Mouse (Mus musculus) stomach, embryonic 16.5 days (tissue): Measurements from ENCODE around the gene Tead3. TPM values are rescaled to one million over a fixed set of nuclear protein-coding genes. Genes with fewer than 3 reads are reported as not detected.

Experiments used
- polyA plus RNA-seq: library from polyadenylated mRNA; unstranded; fragments of >200 nt; fragmentation: Nextera tagmentation; extraction: Ambion mirVana; gene quantifications from 2 replicates; pipeline ENCODE4 v1.2.1, GENCODE M21; 2015

The Tead3 gene
- polyA plus RNA-seq, 1 experiment from 2014 or later: 11.8 TPM

Other genes starting within 250 kb of the Tead3 start
- gene Scube3, start 208.7 kb downstream of the Tead3 start, polyA plus RNA-seq: 1.3 and 2.5 TPM in 2 replicates
- gene Zfp523, start 173.7 kb downstream of the Tead3 start, polyA plus RNA-seq: 26.0 and 27.5 TPM in 2 replicates
- gene Def6, start 143.0 kb downstream of the Tead3 start, polyA plus RNA-seq: 8.5 and 8.8 TPM in 2 replicates
- 2.8 and 3.0 TPM in 2 replicates for gene Ppard, start 118.1 kb downstream of the Tead3 start, polyA plus RNA-seq
- 19.0 and 20.4 TPM in 2 replicates for gene Fance, start 37.3 kb downstream of the Tead3 start, polyA plus RNA-seq
- gene Rpl10a, start 22.3 kb downstream of the Tead3 start, polyA plus RNA-seq: 538 and 564 TPM in 2 replicates
- 4.6 and 5.4 TPM in 2 replicates for gene Tulp1, start 14.4 kb upstream of the Tead3 start, polyA plus RNA-seq
- gene Fkbp5, start 166.7 kb upstream of the Tead3 start, polyA plus RNA-seq: 25.5 and 27.1 TPM in 2 replicates
- gene Armc12, start 180.0 kb upstream of the Tead3 start, polyA plus RNA-seq: not detected in 2 replicates
- gene Clpsl2, start 198.6 kb upstream of the Tead3 start, polyA plus RNA-seq: not detected in 2 replicates
- 3,124 and 3,837 TPM in 2 replicates for gene Clps, start 209.9 kb upstream of the Tead3 start, polyA plus RNA-seq
- 0.82 and 0.87 TPM in 2 replicates for gene Lhfpl5, start 224.8 kb upstream of the Tead3 start, polyA plus RNA-seq